Mouse (Mus musculus) left cerebral cortex, postnatal 4 days (tissue): Measurements from ENCODE around the gene Cfap73. TPM values are rescaled to one million over a fixed set of nuclear protein-coding genes. Genes with fewer than 3 reads are reported as not detected.

Experiments
- DNase-seq: peaks from one replicate; pipeline ENCODE4 v3.0.0-alpha.2; 2022
- intact Hi-C: fragments of 180-260 bp; cut with DNase I; formaldehyde crosslinking; loops from one replicate; pipeline ENCODE4 v1.15.1; 2025
- total RNA-seq, 2 experiments: library from RNA; stranded (reverse); gene quantifications; 2 replicates each; pipeline ENCODE4 v1.2.3; 2021

The Cfap73 gene
- total RNA-seq: under 1 TPM in 1 of 2 experiments, not detected in 1; 0.40 TPM

DNA sequence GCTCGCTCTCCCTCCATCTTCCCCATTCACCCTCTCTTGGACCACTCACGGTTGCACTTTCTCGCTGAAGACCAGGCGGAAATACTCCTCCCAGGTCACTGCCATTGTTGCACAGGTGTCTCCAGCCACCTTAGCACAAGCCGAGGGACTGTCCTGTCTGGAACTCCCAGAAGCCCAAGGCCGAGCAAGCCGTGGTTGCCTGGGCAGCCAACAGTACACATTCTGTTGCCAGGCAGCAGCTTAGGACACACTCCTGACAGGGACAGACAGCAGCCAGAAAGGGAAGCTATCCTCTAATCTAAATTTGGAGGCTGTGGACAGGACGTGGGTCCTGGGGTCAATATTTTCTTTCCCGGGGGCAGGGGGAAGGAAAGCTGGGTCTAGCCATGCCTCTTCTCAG is at the start of gene Cfap73:
Gene Cfap73, minus strand, starts transcription at position 105 of the 400 bp plus-strand sequence.
- intact Hi-C loops: no loop called here
- DNase-seq: no peak

DNA sequence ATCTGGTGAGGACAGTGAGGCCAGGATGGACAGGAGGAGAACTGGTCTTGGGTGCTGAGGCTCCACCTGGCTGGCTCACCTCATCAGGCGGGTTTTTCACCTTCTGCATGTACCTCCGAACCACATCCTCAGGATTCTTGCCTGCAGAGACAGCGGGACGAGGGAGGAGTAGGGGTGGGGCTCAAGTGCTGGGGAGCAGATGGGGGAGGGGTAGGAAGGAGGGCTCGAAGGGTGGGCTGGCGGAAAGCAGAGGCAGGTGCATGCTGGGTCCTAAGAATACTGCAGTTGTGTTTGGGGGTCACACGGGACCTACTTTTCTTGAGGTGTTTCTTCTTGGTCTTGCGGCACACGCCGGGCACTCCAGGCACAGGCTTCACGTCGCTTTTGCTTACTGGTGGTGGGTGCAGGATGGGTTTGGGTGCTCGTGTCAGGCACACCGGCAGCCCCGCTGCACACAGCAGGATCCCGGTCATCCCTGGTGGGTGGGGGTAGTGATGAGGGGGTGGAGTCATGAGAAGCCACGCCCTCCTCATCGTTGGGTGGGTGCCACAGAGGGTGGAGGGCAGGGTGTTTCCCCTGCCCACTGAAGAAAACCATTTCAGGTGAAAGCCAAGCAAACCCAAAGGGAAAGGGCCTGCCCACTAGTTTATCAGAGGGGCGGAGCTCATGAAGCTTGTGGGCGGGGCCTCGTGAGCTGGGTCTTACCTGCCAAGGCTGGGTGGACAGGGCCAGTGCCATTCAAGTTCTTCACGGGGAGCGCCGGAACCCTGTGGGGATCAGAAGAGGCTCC is 49.1 kb upstream of the Cfap73 start:
- no peak for DNase-seq
- intact Hi-C loops: no loop called here

DNA sequence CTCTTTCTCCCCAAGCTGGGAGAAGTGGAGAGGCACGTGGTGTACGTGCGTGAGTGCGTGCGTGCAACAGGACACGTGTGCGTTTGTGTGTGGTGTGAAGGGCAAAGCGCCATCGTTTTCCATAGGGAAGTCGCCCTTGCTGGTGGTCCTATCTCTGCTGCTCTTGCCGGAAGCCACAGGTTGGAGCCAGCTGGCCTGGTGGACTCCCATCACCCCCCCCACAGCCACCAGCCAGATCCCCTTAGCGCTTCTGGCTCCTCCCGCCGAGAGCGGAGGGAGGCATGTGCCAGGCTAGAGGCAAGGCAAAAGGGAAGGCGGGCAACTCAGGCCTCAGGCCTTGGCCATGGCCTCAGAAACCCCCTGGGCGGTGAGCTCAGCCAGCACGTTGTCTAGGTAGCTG is 46.9 kb upstream of the Cfap73 start:
- intact Hi-C loops: no loop called here

DNA sequence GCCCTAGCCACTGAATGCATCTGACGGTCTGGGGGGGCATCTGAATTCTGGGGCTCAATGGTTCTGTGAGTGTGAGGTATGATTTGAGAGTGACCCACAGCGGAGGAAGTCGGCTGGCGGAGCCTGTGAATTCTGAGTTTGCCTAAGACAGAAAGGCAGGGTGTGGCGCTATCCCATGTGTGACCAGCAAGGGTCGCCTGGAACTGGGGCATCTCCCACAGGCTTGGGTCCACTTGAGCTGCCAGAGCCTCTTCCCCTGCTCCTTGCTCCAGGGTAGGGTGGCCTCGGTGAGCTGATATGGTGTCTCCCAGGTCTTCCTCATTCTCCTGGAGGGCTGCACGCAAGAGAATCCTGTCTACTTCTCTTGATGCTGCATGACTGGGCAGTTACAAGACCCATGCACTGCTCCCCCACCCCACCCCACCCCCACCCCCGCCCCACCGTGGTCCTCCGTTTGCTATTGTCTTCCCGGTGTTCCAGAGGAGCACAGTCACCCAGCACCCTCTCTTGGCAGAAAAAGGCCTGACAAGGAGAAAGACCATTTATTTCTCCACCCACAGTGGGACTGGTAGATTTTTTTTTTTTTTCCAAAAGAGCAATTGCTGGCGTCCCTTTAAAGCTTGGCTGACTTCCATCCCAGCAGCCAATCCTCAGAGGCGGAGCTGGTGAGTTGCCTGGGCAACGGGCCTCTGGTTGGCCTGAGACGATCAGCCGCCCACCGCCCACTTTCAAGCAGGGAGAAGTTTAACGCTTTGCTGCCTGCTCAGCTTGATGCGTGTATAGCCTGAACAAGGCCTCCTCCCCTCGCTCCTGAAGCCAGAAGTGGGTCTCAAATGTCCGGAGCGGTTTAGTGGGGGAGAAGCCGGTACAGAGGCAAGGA is 45.9 kb upstream of the Cfap73 start:
- intact Hi-C loops: loop anchor here (2.0 to 5.0 kb wide), 2 partner anchors 33 to 58 kb away; no protein-coding TSS in a partner anchor
- peak; percentile 96 for DNase-seq

More for the DNA sequence above, 46.9 kb upstream of the Cfap73 start:
- DNase-seq: peak; percentile 73

DNA sequence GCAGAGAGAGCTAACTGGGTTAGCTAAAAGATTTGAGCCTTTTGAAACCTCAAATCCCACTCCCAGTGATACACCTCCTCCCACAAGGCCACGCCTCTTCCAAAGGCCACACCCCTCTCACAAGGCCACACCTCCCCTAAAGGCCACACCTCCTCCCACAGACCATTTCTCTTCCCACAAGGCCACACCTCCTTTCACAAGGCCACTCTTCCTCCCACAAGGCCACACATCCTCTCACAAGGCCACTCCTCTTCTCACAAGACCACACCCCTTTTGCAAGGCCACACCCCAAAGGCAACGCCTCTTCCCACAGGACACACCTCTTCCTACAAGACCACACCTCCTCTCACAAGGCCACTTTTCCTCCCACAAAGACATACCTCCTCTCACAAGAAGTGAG is 43.5 kb upstream of the Cfap73 start:
- intact Hi-C loops: loop anchor here (5.0 kb wide), 1 partner anchor 55 kb away; no protein-coding TSS in a partner anchor
- no peak for DNase-seq

DNA sequence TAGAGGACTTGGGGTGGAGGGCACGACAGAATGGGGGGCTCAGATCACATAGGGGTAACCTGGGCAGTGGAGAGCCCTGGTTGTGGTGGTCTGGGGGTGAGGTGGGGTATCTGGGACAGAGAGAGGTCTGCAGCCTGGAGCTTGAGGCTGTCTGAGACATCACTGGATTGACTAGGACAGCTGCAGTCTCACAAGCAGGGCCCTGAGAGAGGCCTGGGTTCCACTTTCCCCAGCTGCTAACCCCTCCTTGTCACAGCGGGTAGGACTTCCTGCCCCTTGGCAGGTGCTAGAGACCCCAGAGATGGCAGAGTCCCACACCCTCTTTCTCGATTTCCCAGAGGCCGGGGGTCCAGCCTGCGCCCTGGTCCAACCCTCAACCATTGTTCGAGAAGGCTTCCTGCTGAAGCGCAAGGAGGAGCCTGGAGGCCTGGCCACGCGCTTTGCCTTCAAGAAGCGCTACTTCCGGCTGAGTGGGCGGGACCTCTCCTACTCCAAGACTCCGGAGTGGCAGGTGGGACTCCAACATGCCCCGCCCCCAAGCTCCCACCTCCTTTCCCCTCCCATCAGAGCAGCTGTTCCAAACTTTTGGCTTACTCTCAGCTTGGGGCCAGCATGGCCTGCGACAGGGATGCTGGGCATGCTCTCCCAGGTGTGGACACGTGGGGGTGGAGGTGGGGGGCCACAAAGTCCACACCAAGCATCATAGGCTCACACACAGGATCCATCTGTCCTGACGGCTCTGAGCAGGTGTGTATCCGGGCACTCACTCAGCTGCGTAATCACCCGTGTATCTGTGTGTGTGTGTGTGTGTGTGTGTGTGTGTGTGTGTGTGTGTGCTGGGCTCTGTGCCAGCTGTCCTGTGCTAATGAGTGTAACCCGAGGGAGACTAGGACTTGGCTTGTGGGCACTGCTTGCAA is 40.5 kb upstream of the Cfap73 start:
- DNase-seq: peak; percentile 70
- intact Hi-C loops: loop anchor here (5.0 kb wide), 1 partner anchor 52 kb away; no protein-coding TSS in a partner anchor

DNA sequence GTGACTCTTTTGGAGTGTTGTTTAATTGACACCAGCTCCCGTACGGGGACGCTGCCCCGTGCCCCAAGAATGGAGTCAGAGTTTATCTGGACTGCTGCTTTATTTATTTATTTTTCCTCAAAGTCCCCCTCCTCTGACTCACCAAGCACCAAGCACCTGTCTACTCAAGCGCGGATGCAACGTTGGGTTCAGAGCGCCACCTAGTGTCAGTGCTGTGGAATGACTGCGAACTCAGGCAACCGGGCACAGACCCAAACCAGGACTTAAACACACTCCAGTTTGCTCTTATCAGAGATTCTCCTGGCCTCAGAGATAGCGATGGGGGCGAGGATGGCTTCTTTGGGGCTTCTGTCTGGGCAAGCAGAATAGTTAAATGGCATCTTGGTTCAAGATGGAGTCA is 39.6 kb upstream of the Cfap73 start:
- intact Hi-C loops: no loop called here
- DNase-seq: peak; percentile 69

DNA sequence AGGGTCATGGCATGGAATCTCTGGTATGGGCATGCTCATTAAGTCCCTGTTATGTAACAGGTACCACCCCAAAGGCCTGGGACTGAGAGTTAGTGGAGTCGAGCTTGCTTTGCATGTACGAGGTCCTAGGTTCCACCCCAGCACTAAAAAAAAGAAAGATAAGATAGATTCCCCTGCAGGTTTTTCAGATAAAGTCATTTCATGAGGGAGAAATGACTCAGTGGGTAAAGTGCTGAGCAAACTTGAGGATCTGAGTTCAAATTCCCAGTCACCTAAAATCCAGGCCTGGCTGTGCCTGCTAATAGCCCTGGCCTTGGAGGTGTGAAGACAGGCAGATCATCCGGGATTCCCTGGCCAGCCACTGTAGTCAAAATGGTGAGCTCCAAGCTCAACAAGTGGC is 37.8 kb upstream of the Cfap73 start:
- intact Hi-C loops: no loop called here

DNA sequence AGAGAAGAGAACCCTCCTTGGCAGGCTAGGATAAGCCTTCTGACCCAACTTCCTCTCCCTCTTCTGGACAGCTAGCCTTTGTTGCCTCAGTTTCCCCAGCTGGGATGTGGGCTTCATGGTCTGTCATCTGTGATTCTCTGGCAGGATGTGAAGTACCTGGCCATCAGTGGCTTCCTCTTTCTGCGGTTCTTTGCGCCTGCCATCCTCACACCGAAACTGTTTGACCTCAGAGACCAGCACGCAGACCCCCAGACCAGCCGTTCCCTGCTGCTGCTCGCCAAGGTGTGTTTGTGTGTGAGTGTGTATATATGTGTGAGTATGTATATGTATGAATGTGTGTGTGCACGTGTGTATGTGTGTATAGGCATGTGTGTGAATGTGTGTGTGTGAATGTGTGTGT is 36.1 kb upstream of the Cfap73 start:
- intact Hi-C loops: no loop called here
- no peak for DNase-seq

More for the DNA sequence above, 37.8 kb upstream of the Cfap73 start:
- no peak for DNase-seq

DNA sequence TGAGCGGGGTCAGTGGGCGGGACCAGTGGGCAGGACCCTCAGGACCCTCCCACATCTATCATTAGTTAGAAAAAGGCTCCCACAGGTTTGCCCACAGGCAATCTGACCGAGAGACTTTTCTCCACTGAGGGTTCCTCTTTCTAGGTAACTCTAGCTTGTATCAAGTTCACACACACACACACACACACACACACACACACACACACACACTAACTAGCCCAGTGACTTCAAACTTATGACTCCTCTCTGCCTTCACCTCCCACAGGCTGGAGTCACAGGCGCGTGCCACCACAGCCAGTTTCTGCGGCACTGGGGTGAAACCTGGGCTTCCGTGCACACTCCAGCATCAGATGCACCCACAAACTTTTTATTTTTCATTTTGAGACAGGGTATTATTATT is 34.7 kb upstream of the Cfap73 start:
- DNase-seq: no peak
- intact Hi-C loops: no loop called here

DNA sequence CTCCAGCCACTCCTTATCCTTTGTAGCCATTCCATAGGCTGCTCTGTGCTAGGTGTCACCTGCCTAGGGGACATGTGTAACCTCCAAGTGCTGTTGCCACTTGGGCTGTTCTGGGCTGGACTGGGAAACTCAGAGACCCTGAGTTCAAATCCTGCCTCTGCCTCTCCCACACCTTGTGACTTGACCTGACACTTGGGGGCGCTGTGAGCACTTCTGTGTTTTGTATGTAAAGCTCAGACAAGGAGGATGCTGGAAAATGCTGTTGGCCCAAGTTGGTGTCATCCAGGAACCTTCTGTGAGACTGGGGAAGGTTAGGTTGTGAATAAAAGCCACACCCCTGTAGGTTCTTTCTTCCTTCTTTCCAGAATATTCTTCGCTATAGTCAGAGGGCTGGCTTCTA is 30.9 kb upstream of the Cfap73 start:
- intact Hi-C loops: no loop called here

DNA sequence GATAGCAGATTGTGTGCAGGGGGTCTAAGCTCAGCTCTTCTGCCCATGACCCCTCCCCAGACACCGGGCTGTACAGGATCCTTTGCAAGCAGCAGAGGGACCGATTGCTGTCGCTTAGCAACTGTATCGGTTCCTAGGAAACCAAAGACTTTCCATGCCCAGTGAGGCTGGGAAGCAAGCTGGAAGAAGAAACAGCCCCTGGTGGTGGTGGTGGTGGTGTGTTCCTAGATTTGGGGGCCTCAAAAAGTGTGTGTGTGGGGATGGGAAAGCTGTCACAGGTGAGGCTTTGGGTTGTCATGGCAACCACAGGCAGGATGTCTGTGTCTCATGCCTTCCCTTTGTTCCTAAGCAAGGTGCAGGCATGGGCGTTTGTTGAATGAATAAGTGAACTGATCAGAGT is 26.8 kb upstream of the Cfap73 start:
- DNase-seq: no peak

More for the DNA sequence above, 30.9 kb upstream of the Cfap73 start:
- no peak for DNase-seq

DNA sequence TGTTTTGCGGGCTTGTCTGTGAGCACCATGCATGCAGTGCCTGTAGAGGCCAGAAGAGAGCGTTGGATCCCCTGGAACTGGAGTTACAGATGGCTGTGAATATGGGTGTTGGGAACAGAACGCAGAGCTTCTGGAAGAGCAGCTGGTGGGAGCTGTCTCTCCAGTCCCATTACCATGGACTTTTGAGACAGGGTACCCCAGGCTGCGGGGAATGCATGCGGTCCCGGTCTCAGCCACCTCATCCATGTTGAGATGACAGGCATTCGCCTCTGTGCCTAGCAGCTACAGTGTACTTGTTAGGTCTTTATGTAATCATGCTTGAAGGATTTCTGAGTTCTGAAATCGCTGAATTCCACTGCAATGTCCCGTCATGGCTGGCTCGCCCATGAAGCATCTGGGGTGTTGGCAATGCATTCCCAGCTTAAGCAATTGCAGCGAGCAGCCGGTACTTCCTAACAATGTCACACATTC is 22.3 kb upstream of the Cfap73 start:
- intact Hi-C loops: no loop called here

More for the DNA sequence above, 26.8 kb upstream of the Cfap73 start:
- intact Hi-C loops: no loop called here

DNA sequence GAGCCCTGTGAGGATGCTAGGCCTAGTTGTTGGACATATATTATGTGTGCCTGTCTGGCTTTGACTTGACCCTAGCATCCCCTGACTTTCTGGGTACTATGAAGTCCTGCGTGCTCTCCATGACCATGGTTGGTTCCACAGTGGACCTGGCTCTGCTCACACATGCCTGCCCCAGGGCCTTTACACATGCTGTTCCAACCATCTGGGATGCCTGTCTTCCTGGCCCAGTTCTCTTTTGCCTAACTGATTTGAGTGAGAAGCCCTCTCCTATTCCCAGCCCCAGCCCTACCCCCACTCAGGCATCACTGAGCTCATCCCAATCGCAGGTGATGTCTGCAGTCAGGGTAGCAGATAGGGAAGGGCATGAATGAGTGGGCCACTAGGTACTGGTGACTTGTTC is 19.8 kb upstream of the Cfap73 start:
- intact Hi-C loops: no loop called here
- no peak for DNase-seq

More for the DNA sequence above, 22.3 kb upstream of the Cfap73 start:
- no peak for DNase-seq

DNA sequence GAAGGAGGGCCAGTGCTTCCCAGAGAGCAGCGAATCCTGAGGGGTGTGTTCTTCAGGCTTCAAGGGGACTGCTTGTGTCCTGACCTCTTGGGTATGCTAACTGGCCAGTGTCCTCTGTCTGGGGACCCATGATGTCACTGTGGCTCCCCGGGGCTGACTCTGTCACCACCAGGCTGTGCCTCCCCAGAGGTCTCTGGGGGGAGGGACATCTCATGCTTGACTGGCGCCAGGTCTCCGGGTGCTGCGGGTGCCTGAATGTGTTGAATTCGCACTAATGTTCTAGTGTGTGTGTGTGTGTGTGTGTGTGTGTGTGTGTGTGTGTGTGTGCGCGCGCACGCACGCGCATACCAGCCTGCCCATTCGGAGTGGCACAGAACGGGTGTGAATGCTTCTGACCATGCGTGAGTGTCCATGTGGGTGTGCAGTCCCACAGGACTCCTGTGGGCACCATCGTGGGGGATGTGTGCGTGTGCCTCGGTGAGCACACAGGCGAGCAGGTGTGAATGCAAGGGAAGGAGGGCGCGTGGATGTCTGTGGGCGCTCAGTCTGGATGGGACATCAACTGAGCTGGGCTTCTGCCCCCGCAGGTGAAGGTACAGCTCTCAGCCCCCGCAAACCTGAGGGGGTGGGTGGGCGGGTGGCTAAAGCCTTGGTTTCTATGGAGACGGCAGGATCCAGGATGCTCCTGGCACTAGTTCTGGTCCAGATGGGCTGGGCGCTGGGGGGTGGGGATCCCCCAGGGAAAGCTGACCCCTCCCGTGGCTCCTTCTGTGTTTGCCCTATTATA is 19.1 kb upstream of the Cfap73 start:
- intact Hi-C loops: no loop called here

DNA sequence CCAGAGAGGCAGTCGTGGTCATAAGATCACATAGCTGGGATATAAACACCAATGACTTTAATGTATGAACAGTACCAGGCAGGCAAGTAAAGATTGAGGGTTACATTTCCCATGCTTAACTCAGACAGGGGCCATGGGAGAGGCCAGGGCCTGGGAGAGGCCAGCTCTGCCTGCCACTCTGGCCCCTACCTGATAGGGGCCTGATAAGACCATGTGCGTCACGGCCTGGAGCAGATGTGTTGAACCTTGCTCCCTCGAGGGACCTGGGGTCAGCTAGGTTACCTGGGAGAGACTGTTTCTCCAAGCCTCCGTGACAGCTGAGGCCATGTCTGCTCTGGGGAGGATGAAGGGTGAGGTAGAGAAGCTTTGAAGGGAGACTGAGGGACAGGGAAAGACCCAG is 17.2 kb upstream of the Cfap73 start:
- intact Hi-C loops: no loop called here
- no peak for DNase-seq

More for the DNA sequence above, 19.1 kb upstream of the Cfap73 start:
- no peak for DNase-seq

DNA sequence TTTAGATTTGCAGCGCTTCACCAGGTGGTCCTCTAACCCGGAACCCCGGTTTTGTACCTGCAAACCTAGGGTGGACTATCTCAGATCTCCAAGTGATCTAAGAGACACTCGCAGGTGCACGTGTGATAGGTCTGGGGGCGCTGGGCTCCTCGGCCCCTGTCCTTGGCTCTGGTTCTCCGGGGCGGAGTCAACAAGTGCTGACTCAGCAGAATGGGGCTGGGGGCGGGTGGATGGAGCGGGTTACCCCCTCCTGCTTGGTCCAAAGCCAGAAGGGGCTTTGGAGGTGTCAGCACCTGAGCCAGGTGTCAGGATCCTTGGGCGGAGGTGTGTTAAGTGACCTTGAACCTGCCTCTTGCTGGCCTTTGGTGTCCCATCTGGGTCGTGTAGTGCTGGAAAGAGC is 15.9 kb upstream of the Cfap73 start:
- intact Hi-C loops: no loop called here
- no peak for DNase-seq

DNA sequence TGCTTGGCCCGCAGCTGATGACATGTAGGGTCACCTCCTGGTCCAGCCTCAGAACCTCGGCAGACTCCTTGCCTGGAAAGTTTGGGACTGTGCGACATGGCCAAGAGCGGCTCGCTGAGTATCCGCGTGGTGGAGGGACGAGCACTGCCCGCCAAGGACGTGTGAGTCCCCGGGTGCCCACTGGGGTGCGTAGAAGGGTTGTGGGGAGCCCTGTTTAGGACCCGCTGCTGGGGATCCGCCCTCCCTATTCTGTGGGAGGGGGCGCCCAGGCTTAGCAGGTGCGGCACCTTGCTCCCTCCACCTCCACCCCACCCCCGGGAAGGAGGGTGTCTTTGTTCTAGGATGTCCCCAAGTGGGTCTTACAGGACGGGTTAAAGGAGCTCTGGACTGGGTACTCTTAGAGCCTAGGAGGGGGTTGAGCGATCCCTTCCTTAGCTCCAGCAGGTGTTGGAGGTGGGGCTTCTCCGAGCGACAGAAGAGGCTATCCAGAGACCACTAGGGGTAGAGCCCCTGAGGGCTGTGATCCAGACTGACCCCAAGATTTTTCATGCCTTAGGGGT is 15.4 kb upstream of the Cfap73 start:
- intact Hi-C loops: no loop called here
- DNase-seq: no peak
